8 mouse cellular contexts compared by ENCODE assay signal in genomic region chr15:98893940-98894745, GRCm38 (mm10). TPM values are rescaled to one million over a fixed set of nuclear protein-coding genes. Genes with fewer than 3 reads are reported as not detected.
DNase-seq lines count a peak whose midpoint lies in the region; ATAC-seq and TF ChIP-seq lines count a peak whose summit lies in the region.

Gene Rhebl1 (minus strand): TSS chr15:98894540.

- peaks cover 10% of the 10 kb centered on the region; the same call in 1 of the 2 replicates for H3K27me3 ChIP-seq in ES-Bruce4 (ENCODE audit: control insufficient read depth, insufficient read depth, low read length, poor library complexity, severe bottlenecking)
- H3K27me3 ChIP-seq in limb, embryonic 12.5 days, result peaks cover 87% of the 10 kb centered on the region
- H3K27me3 ChIP-seq in midbrain, embryonic 14.5 days (ENCODE audit: control insufficient read depth, insufficient read depth, low read length), result peaks cover 69% of the 10 kb centered on the region

- no peak for ATAC-seq in limb, embryonic 12.5 days (ENCODE audit: insufficient number of reproducible peaks, insufficient read depth, low FRiP score, low TSS enrichment, low read depth)
- no peak for ATAC-seq in midbrain, embryonic 14.5 days (ENCODE audit: low FRiP score, low TSS enrichment)

- intact Hi-C loops in heart, postnatal 14 days (cut with DNase I), result no loop called here

- H3K4me1 ChIP-seq in ES-Bruce4 (ENCODE audit: control insufficient read depth, insufficient read depth, low read length), result peaks cover 3% of the 10 kb centered on the region
- peaks cover 3% of the 10 kb centered on the region for H3K4me1 ChIP-seq in cortical plate, adult 2 months (ENCODE audit: control insufficient read depth, insufficient read depth, low read length)
- peaks cover 41% of the 10 kb centered on the region for H3K4me1 ChIP-seq in limb, embryonic 12.5 days (replicated peaks)
- peaks cover 25% of the 10 kb centered on the region for H3K4me1 ChIP-seq in midbrain, embryonic 14.5 days (ENCODE audit: control insufficient read depth, insufficient read depth, low read length)

- H3K9ac ChIP-seq in ES-Bruce4 (ENCODE audit: low read depth, poor library complexity, severe bottlenecking), result peak within 1 kb of the TSS; percentile 38
- H3K9ac ChIP-seq in limb, embryonic 12.5 days (replicated peaks), result peak within 1 kb of the TSS; percentile 60
- H3K9ac ChIP-seq in midbrain, embryonic 14.5 days (replicated peaks; ENCODE audit: low read length), result peak within 1 kb of the TSS; percentile 45

- TF ChIP-seq POLR2A in ES-Bruce4 (IDR thresholded peaks at IDR 0.05; ENCODE audit: insufficient read depth, low read length), result no peak
- TF ChIP-seq POLR2A in cortical plate, adult 2 months (IDR thresholded peaks at IDR 0.05; ENCODE audit: extremely low read depth, insufficient read depth, low read length), result no peak

- H3K4me3 ChIP-seq in ES-Bruce4 (ENCODE audit: low read depth, low read length), result peak within 1 kb of the TSS; percentile 51
- H3K4me3 ChIP-seq in cortical plate, adult 2 months (ENCODE audit: insufficient read depth, low read length), result peak within 1 kb of the TSS; percentile 44
- H3K4me3 ChIP-seq in limb, embryonic 12.5 days (replicated peaks), result peak within 1 kb of the TSS; percentile 51
- H3K4me3 ChIP-seq in midbrain, embryonic 14.5 days (replicated peaks; ENCODE audit: low read depth, low read length), result peak within 1 kb of the TSS; percentile 45

- no peak within 1 kb of the TSS for H3K27ac ChIP-seq in ES-Bruce4 (ENCODE audit: insufficient read depth, low read length)
- H3K27ac ChIP-seq in cortical plate, adult 2 months (ENCODE audit: insufficient read depth, low read length), result no peak within 1 kb of the TSS
- H3K27ac ChIP-seq in limb, embryonic 12.5 days, result no peak within 1 kb of the TSS
- no peak within 1 kb of the TSS for H3K27ac ChIP-seq in midbrain, embryonic 14.5 days (replicated peaks; ENCODE audit: low read depth, low read length)

- no peaks in the 10 kb centered on the region for H3K36me3 ChIP-seq in ES-Bruce4 (ENCODE audit: control insufficient read depth, insufficient read depth, low read length, poor library complexity, severe bottlenecking)
- H3K36me3 ChIP-seq in limb, embryonic 12.5 days, result no peaks in the 10 kb centered on the region
- no peaks in the 10 kb centered on the region for H3K36me3 ChIP-seq in midbrain, embryonic 14.5 days (ENCODE audit: control insufficient read depth, insufficient read depth, low read length)

- no peak for TF ChIP-seq EP300 in ES-Bruce4 (IDR thresholded peaks at IDR 0.05; ENCODE audit: insufficient read depth, low read depth, low read length)

- WGBS in limb, embryonic 12.5 days, result under 1% methylated on average over 77 of the region's 77 CpGs
- under 1% methylated on average over 77 of the region's 77 CpGs for WGBS in midbrain, embryonic 14.5 days

- H3K9me3 ChIP-seq in ES-Bruce4 (replicated peaks; ENCODE audit: control insufficient read depth, insufficient read depth, low read length, poor library complexity, severe bottlenecking), result no peaks in the 10 kb centered on the region
- no peaks in the 10 kb centered on the region for H3K9me3 ChIP-seq in limb, embryonic 12.5 days
- no peaks in the 10 kb centered on the region for H3K9me3 ChIP-seq in midbrain, embryonic 14.5 days (ENCODE audit: control insufficient read depth, low read length)

- peak; percentile 94 for DNase-seq in heart, adult 11 months
- no peak for DNase-seq in heart, adult 8-10 months (ENCODE audit: low spot score)
- DNase-seq in heart, postnatal 14 days, result peak; percentile 48 to 55
- DNase-seq in midbrain, embryonic 14.5 days, result peak; percentile 64
- peak; percentile 62 for DNase-seq in thymus, postnatal 4 days

- peak within 1 kb of the TSS; percentile 97 for H3K4me2 ChIP-seq in limb, embryonic 12.5 days
- peak within 1 kb of the TSS; percentile 85 for H3K4me2 ChIP-seq in midbrain, embryonic 14.5 days (ENCODE audit: low read length)

- TF ChIP-seq CTCF in ES-Bruce4 (IDR thresholded peaks at IDR 0.05; ENCODE audit: low read depth, low read length), result no peak
- no peak for TF ChIP-seq CTCF in cortical plate, adult 2 months (IDR thresholded peaks at IDR 0.05; ENCODE audit: extremely low read depth, insufficient read depth, low read length)

RNA-seq across cellular contexts. Expression of gene Rhebl1, which starts in this region (rescaled TPM):
- total RNA-seq in heart, adult 8-10 months (2022), result 1 to 10 TPM; 1.2 to 2.8 (median 1.9) TPM
- 40.3 and 41.9 TPM in 2 replicates for polyA plus RNA-seq in ES-Bruce4 (2011; ENCODE audit: insufficient read depth, insufficient read length, low read depth, missing spikeins)
- polyA plus RNA-seq in cortical plate, adult 2 months (2012; rRNA removed), result 18.3 and 19.9 TPM in 2 replicates
- total RNA-seq in heart, postnatal 14 days (2021), result 1 to 10 TPM; 1.6 to 2.0 TPM
- 23.9 and 25.8 TPM in 2 replicates for polyA plus RNA-seq in limb, embryonic 12.5 days (2016; fragmentation: Nextera tagmentation; extraction: Ambion mirVana)
- 23.7 and 31.9 TPM in 2 replicates for polyA plus RNA-seq in midbrain, embryonic 14.5 days (2014; fragmentation: Nextera tagmentation; extraction: Ambion mirVana)
